Mouse (Mus musculus): ENCODE data around the gene Pnpla1. TPM values are rescaled to one million over a fixed set of nuclear protein-coding genes. Genes with fewer than 3 reads are reported as not detected.

Gene Pnpla1
- polyA plus RNA-seq, 1 experiment from 2014 or later, result not detected

- Histone ChIP-seq H3K9me3 (ENCODE audit: control insufficient read depth, low read length) (0 out of 2 replicates have a peak, but pooled peaks cover 4% of the 10 kb centered on the region), H3K4me2 (ENCODE audit: low read depth) (no peak overlapping the region), H3K9ac (ENCODE audit: low read length) (no peak overlapping the region), H3K4me1 (ENCODE audit: control insufficient read depth, insufficient read depth, low read length) (no peaks in the 10 kb centered on the region), H3K27me3 (ENCODE audit: control insufficient read depth, insufficient read depth, low read length) (no peaks in the 10 kb centered on the region), H3K4me3 (ENCODE audit: low read depth, low read length) (no peak overlapping the region), H3K27ac (ENCODE audit: low read depth, low read length) (no peak overlapping the region), H3K36me3 (ENCODE audit: control insufficient read depth, insufficient read depth, low read length) (no peaks in the 10 kb centered on the region)
- no peak for DNase-seq (ENCODE audit: low spot score)
- no peak for ATAC-seq (ENCODE audit: insufficient read depth, low FRiP score, low TSS enrichment)
- 88% methylated on average over 8 of the region's 8 CpGs for WGBS
Measured at GRCm38 (mm10) chr17:28885231-28885630, 27.0 kb downstream of the Pnpla1 start.

- no peak overlapping the region for H3K27ac ChIP-seq (ENCODE audit: low read depth, low read length)
- H3K9me3 ChIP-seq (ENCODE audit: control insufficient read depth, low read length), result 0 out of 2 replicates have a peak, but pooled peaks cover 4% of the 10 kb centered on the region
- DNase-seq (ENCODE audit: low spot score) (no peak), ATAC-seq (ENCODE audit: insufficient read depth, low FRiP score, low TSS enrichment) (no peak)
- no peak overlapping the region for H3K4me2 ChIP-seq (ENCODE audit: low read depth)
- no peaks in the 10 kb centered on the region for H3K4me1 ChIP-seq (ENCODE audit: control insufficient read depth, insufficient read depth, low read length)
- WGBS, result 85% methylated on average over 8 of the region's 8 CpGs
- no peaks in the 10 kb centered on the region for H3K36me3 ChIP-seq (ENCODE audit: control insufficient read depth, insufficient read depth, low read length)
- H3K9ac ChIP-seq (ENCODE audit: low read length), result no peak overlapping the region
- no peak overlapping the region for H3K4me3 ChIP-seq (ENCODE audit: low read depth, low read length)
- no peaks in the 10 kb centered on the region for H3K27me3 ChIP-seq (ENCODE audit: control insufficient read depth, insufficient read depth, low read length)
Measured at GRCm38 (mm10) chr17:28886266-28886665, 28.1 kb downstream of the Pnpla1 start.

- Histone ChIP-seq H3K36me3 (ENCODE audit: control insufficient read depth, insufficient read depth, low read length) (no peaks in the 10 kb centered on the region), H3K9me3 (ENCODE audit: control insufficient read depth, low read length) (no peaks in the 10 kb centered on the region), H3K4me2 (ENCODE audit: low read depth) (no peak overlapping the region), H3K4me1 (ENCODE audit: control insufficient read depth, insufficient read depth, low read length) (no peaks in the 10 kb centered on the region), H3K27ac (ENCODE audit: low read depth, low read length) (no peak overlapping the region), H3K9ac (ENCODE audit: low read length) (no peak overlapping the region), H3K27me3 (ENCODE audit: control insufficient read depth, insufficient read depth, low read length) (no peaks in the 10 kb centered on the region), H3K4me3 (ENCODE audit: low read depth, low read length) (no peak overlapping the region)
- DNase-seq (ENCODE audit: low spot score) (no peak), ATAC-seq (ENCODE audit: insufficient read depth, low FRiP score, low TSS enrichment) (no peak)
- 91% methylated on average over 11 of the region's 11 CpGs for WGBS
Measured at GRCm38 (mm10) chr17:28894050-28894767, 36.0 kb downstream of the Pnpla1 start.

- Histone ChIP-seq H3K9me3 (ENCODE audit: control insufficient read depth, low read length) (no peaks in the 10 kb centered on the region), H3K4me1 (ENCODE audit: control insufficient read depth, insufficient read depth, low read length) (no peaks in the 10 kb centered on the region), H3K36me3 (ENCODE audit: control insufficient read depth, insufficient read depth, low read length) (no peaks in the 10 kb centered on the region), H3K27me3 (ENCODE audit: control insufficient read depth, insufficient read depth, low read length) (no peaks in the 10 kb centered on the region), H3K4me2 (ENCODE audit: low read depth) (no peak overlapping the region), H3K27ac (ENCODE audit: low read depth, low read length) (no peak overlapping the region), H3K4me3 (ENCODE audit: low read depth, low read length) (no peak overlapping the region), H3K9ac (ENCODE audit: low read length) (no peak overlapping the region)
- no peak for ATAC-seq (ENCODE audit: insufficient read depth, low FRiP score, low TSS enrichment)
- 95% methylated on average over 21 of the region's 21 CpGs for WGBS
- DNase-seq (ENCODE audit: low spot score), result no peak
Measured at GRCm38 (mm10) chr17:28895217-28895875, 37.1 kb downstream of the Pnpla1 start.

- Histone ChIP-seq H3K27ac (ENCODE audit: low read depth, low read length) (no peak overlapping the region), H3K9ac (ENCODE audit: low read length) (no peak overlapping the region), H3K4me3 (ENCODE audit: low read depth, low read length) (no peak overlapping the region), H3K36me3 (ENCODE audit: control insufficient read depth, insufficient read depth, low read length) (no peaks in the 10 kb centered on the region), H3K9me3 (ENCODE audit: control insufficient read depth, low read length) (no peaks in the 10 kb centered on the region), H3K4me2 (ENCODE audit: low read depth) (no peak overlapping the region), H3K4me1 (ENCODE audit: control insufficient read depth, insufficient read depth, low read length) (no peaks in the 10 kb centered on the region), H3K27me3 (ENCODE audit: control insufficient read depth, insufficient read depth, low read length) (no peaks in the 10 kb centered on the region)
- DNase-seq (ENCODE audit: low spot score), result no peak
- ATAC-seq (ENCODE audit: insufficient read depth, low FRiP score, low TSS enrichment), result no peak
- 91% methylated on average over 11 of the region's 11 CpGs for WGBS
Measured at GRCm38 (mm10) chr17:28896095-28896780, 38.0 kb downstream of the Pnpla1 start.

- H3K27ac ChIP-seq (ENCODE audit: low read depth, low read length), result no peak overlapping the region
- H3K27me3 ChIP-seq (ENCODE audit: control insufficient read depth, insufficient read depth, low read length), result no peaks in the 10 kb centered on the region
- DNase-seq (ENCODE audit: low spot score) (no peak), ATAC-seq (ENCODE audit: insufficient read depth, low FRiP score, low TSS enrichment) (no peak)
- WGBS, result 83% methylated on average over 5 of the region's 5 CpGs
- no peaks in the 10 kb centered on the region for H3K36me3 ChIP-seq (ENCODE audit: control insufficient read depth, insufficient read depth, low read length)
- H3K4me3 ChIP-seq (ENCODE audit: low read depth, low read length), result no peak overlapping the region
- H3K4me2 ChIP-seq (ENCODE audit: low read depth), result no peak overlapping the region
- H3K9ac ChIP-seq (ENCODE audit: low read length), result no peak overlapping the region
- H3K9me3 ChIP-seq (ENCODE audit: control insufficient read depth, low read length), result no peaks in the 10 kb centered on the region
- no peaks in the 10 kb centered on the region for H3K4me1 ChIP-seq (ENCODE audit: control insufficient read depth, insufficient read depth, low read length)
Measured at GRCm38 (mm10) chr17:28897817-28898216, 39.6 kb downstream of the Pnpla1 start.

- Histone ChIP-seq H3K27me3 (ENCODE audit: control insufficient read depth, insufficient read depth, low read length) (no peaks in the 10 kb centered on the region), H3K4me3 (ENCODE audit: low read depth, low read length) (no peak overlapping the region), H3K4me1 (ENCODE audit: control insufficient read depth, insufficient read depth, low read length) (no peaks in the 10 kb centered on the region), H3K27ac (ENCODE audit: low read depth, low read length) (no peak overlapping the region), H3K9ac (ENCODE audit: low read length) (no peak overlapping the region), H3K9me3 (ENCODE audit: control insufficient read depth, low read length) (no peaks in the 10 kb centered on the region), H3K4me2 (ENCODE audit: low read depth) (no peak overlapping the region), H3K36me3 (ENCODE audit: control insufficient read depth, insufficient read depth, low read length) (no peaks in the 10 kb centered on the region)
- ATAC-seq (ENCODE audit: insufficient read depth, low FRiP score, low TSS enrichment) (no peak), DNase-seq (ENCODE audit: low spot score) (no peak)
- 76% methylated on average over 5 of the region's 5 CpGs for WGBS
Measured at GRCm38 (mm10) chr17:28898249-28898648, 40.0 kb downstream of the Pnpla1 start.

- DNase-seq (ENCODE audit: low spot score) (no peak), ATAC-seq (ENCODE audit: insufficient read depth, low FRiP score, low TSS enrichment) (no peak)
- no peaks in the 10 kb centered on the region for H3K9me3 ChIP-seq (ENCODE audit: control insufficient read depth, low read length)
- 77% methylated on average over 19 of the region's 19 CpGs for WGBS
- H3K9ac ChIP-seq (ENCODE audit: low read length), result no peak overlapping the region
- H3K27ac ChIP-seq (ENCODE audit: low read depth, low read length), result no peak overlapping the region
- H3K36me3 ChIP-seq (ENCODE audit: control insufficient read depth, insufficient read depth, low read length), result no peaks in the 10 kb centered on the region
- H3K4me1 ChIP-seq (ENCODE audit: control insufficient read depth, insufficient read depth, low read length), result no peaks in the 10 kb centered on the region
- no peaks in the 10 kb centered on the region for H3K27me3 ChIP-seq (ENCODE audit: control insufficient read depth, insufficient read depth, low read length)
- no peak overlapping the region for H3K4me2 ChIP-seq (ENCODE audit: low read depth)
- no peak overlapping the region for H3K4me3 ChIP-seq (ENCODE audit: low read depth, low read length)
Measured at GRCm38 (mm10) chr17:28899427-28899826, 41.2 kb downstream of the Pnpla1 start.
